Mouse (Mus musculus) monocyte, adult 59 days (primary cell): Measurements from ENCODE around the gene 2010106E10Rik. TPM values are rescaled to one million over a fixed set of nuclear protein-coding genes. Genes with fewer than 3 reads are reported as not detected.

Experiments
- total RNA-seq, 2 experiments: library from RNA; stranded (reverse); gene quantifications; one replicate each; pipeline ENCODE4 v1.2.4; 2023

The 2010106E10Rik gene
- not detected for total RNA-seq

DNA sequence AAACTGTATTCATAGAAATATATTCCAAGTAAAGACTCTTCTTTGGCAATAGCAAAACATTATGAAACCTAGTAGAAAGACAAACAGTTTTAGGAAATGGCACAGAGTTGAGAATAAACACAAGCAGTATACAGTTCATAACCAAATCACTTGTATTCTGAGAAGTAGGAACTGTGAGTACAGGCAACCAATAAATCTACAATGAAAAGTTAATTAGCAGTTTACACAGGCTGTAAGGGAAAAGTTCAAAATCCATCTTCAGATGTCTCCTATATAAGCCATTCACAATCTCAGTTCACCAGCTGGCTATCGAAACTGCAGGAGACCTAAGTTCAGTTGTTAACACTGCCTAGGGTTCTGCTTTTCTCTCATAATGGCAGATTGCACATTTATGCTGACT is at the start of gene 2010106E10Rik:
Gene 2010106E10Rik (plus strand): TSS at position 301 of the 400 bp plus-strand sequence.

DNA sequence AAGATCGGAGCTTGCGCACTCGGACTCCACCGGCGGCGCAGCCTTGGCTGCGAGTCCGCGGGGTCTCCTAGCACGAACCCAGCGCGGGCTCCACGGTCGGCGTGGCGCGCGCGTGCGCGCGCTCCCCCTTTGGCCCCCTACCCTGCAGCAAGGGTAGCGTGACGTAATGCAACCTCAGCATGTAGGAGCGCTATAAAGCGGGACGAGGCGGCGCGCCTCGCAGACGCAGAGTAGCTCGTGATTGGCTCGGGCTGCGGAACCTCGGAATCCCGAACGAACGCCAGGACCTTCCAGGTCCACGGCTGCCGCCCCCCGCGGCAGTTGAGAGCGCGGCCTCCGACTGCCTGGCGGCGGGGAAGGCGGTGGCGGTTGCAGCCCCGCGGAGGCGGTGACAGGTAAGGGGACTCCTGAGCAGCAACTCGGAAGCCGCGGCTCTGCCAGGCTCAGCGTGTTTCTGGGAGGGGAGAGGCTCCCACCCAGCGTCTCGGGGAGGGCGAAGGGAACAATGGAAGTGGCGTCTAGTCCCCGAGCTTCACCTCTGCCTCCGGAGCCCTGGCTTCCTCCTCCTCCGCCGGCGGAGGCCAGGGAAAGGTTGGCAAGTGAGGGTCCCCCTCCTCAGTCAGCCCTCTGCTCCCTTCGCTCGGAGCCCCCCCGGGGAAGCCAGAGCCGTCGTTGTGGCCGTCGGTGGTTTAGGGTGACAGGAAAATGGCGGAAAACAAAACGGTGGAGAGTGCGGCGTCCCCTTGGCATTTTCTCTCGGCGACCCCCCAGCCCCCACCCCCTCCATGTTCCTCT is 105.6 kb downstream of the 2010106E10Rik start, which contains the start of gene Zfp711:
Gene Zfp711 (plus strand): TSS at position 16 of the 795 bp plus-strand sequence.

Other genes with a start within 250 kb of the 2010106E10Rik start
- 10 to 100 TPM; 12.8 to 15.8 TPM for gene Apool, start 183.9 kb upstream of the 2010106E10Rik start, total RNA-seq
- gene Satl1, start 88.5 kb upstream of the 2010106E10Rik start, total RNA-seq = not detected
- not detected for gene Zfp711, start 105.3 kb downstream of the 2010106E10Rik start, total RNA-seq
- not detected for gene Pof1b, start 203.4 kb downstream of the 2010106E10Rik start, total RNA-seq